Mouse (Mus musculus): ENCODE measurements around the gene Cplx3.

DNA sequence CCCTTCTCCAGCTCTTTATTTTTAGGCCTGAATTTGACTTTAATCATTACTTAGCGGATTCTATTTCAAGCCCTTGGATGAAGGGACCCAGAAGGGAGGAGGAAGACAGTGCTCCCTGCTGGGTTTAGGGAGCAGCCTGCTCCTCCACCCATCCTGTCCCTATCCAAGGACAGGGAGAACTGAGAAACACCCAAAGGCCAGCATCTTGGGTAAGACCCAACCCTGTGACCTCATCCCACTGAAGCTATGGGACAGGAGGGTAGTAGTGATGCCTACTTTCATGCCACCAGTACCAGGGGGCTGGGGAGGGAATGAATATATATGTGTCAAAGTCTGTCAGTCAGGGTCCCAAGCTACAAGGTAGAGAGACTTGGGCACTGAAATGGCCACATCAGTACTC, 34.9 kb upstream of the Cplx3 start:
- TF ChIP-seq CHD1 (IDR thresholded peaks at IDR 0.05; ENCODE audit: low read depth, low read length) (no peak), ZMIZ1 (IDR thresholded peaks at IDR 0.05; ENCODE audit: low read depth, low read length) (no peak), JUND (conservative IDR thresholded peaks at IDR 0.05; ENCODE audit: low read depth, low read length) (no peak), EP300 (IDR thresholded peaks at IDR 0.05; ENCODE audit: low read length) (no peak), RCOR1 (conservative IDR thresholded peaks at IDR 0.05; ENCODE audit: low read depth, low read length) (no peak), IRF4 (IDR thresholded peaks at IDR 0.05; ENCODE audit: low read depth, low read length) (no peak), CTCF (conservative IDR thresholded peaks at IDR 0.05 in 1 of 2, IDR thresholded peaks at IDR 0.05 in 1 of 2; ENCODE audit: low read depth in 2 of 2, low read length in 2 of 2) (no peak), POLR2A (IDR thresholded peaks at IDR 0.05; ENCODE audit: low read depth, low read length) (no peak), MAFK (IDR thresholded peaks at IDR 0.05; ENCODE audit: insufficient replicate concordance, low read length) (no peak), MAX (IDR thresholded peaks at IDR 0.05; ENCODE audit: low read length) (no peak), HCFC1 (IDR thresholded peaks at IDR 0.05; ENCODE audit: low read depth, low read length) (no peak)
